Mouse (Mus musculus): ENCODE data around the gene Il10ra.

The Il10ra gene

DNA sequence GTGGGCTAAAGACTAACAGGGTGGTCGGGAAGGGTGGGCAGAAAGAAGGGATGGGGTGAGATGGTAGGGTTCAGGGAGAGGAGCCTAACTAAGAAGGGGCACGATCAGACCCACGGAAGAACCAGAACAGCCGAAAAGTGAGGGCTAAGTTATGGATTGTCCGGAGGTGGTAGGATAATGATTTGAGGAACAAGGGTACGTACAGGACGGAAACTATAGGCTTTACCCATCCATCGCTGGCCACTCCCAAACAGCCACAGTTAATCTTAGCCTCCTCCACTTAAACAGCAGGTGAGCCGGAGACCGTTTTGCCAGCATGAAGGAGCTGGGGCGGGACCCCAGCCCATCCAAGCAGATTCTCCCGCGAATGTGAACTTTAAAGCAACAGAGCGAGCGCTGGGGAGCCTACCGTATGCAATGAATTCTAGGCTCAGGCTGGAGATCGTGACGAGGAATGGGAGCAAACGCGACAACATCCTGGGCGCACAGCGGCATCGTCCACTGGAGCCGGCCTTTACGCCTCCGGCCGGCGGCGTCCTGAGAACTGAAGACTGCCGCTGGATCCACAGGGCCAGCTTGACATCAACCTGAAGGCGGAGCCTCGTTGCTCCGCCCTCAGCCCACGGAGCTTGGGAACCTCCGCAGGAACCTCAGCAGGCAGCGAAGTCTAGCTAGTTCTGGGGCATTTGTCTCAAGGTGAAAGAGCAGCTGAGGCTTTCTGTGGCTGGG lies at the start of gene Il10ra:
Il10ra (minus strand) TSS at position 553 of the 729 bp plus-strand sequence.
- peak; percentile 77 for DNase-seq

DNA sequence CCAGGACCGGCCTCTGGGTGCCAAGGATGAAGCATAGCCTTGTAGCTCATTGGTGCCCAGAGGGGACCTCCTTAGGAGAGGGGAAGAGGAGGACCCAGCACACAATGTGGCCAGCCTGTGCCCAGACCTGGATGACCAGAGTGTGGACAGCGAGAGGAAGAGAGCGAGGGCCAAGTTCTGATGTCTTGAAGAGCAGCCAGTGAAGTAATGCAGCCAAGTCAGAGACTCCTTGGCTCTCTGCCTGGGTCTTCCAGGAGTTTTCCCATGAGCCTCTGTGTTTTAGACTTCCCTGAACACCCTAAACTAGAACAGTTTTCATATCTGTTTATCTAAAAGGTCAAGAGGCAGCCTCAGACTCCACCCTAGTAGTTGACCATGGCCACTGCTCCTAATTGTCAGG lies 48.7 kb upstream of the Il10ra start:
- DNase-seq = peak; percentile 66

DNA sequence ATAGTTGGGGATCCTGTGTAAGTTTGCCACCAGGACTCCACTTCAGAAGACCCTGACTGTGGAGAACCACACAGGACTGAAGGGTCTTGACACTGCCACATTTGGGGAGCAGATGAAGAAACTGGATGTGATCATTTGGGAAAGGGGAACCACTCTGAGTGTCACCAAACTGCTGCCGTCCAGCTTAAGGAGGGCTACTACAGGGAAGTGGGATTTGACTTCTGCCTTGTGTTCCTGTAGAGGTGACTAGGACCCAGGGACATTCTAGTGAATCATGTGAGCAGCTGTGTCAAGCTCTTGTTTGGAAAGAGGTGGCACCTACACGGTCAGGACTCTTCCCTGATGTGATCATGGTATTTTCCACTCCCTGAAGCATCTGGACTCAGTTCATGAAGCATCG lies 45.0 kb upstream of the Il10ra start:
- no peak for DNase-seq

DNA sequence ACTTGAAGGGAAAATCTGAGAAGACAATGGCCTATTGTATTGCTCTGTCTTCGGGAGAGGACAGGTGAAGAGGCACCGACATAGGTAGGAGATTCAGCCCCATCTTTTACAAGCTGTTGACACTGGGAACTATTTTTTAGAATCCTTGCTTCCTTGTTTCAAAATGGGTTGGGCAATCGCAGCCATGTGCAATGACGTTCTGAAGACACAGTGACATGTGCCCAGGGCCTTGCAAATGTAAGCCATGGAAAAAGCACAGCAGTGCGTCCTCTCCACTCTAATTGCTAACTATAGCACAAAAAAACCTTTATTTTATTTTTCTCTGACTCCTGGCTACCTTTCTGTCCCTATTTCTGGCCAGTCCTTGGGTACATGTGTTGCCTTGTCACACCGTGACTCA lies 42.9 kb upstream of the Il10ra start:
- DNase-seq = no peak

DNA sequence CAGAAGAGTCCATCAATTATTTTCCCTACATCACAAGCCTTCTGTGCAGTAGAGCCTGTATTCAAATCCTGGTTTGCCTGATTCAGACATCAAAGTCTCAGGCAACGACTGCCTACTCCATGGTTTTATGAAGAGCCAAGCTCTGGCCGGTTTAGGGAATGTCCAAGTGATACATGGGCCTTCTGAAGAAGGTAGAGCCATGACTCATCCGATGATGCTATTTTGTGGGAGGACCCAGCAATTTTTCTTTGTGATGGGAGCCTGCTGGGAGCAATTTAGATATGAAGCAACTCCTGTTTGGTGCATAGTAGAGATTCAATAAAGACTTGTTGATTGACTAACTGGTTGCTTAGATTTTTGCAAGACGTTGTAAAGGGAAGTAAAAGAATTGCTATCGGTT lies 39.6 kb upstream of the Il10ra start:
- no peak for DNase-seq

DNA sequence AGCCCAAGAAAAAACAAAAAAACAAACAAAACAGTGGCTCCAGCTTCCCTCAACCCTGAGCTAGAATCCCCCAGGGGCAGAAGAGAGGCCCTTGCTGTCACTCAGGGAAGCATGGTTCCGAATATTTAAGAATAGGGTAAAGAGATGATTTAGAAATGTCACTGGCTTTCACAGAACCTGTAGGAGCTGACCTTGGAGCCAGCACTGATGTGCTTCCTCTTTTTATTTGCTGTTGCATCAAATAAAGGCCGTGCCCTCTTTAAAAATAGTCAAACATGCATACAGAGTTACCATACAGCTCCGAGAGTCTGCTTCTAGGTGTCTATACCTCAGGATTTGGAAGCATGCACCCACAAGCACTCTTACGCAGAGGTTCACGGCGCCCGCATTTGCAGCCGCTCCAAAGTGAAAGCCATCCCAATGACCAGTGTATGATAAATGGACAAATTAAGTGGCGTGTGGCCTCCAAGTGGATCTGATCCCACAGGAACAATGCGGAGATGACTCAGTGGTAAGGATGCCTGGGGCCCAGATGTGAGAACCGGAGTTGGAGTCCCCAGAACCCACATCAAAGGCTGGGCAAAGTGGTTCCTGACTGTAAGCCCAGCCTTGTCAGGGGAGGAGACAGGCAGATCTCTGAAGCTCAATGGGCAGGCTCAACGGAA lies 37.9 kb upstream of the Il10ra start:
- DNase-seq = no peak

DNA sequence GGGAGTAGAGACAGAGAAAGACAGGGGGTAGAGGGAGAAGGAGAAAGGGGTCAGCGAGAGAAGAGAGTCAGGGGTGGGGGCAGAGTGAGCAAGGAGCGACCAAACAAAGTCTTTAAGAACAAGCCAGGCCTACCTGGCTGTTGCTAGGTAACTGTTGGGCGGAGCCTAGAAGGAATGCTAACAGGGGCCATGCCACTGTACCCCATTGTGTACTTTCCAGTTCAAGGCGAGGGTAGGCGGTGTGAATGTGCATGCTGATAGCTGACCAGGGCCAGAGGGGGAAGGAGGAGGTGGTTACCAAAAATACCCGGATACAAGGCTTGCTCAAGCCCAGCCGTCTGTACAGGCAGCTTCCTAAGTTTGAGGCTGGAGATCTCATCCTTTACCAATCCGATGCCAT lies 32.8 kb upstream of the Il10ra start:
- DNase-seq = no peak

DNA sequence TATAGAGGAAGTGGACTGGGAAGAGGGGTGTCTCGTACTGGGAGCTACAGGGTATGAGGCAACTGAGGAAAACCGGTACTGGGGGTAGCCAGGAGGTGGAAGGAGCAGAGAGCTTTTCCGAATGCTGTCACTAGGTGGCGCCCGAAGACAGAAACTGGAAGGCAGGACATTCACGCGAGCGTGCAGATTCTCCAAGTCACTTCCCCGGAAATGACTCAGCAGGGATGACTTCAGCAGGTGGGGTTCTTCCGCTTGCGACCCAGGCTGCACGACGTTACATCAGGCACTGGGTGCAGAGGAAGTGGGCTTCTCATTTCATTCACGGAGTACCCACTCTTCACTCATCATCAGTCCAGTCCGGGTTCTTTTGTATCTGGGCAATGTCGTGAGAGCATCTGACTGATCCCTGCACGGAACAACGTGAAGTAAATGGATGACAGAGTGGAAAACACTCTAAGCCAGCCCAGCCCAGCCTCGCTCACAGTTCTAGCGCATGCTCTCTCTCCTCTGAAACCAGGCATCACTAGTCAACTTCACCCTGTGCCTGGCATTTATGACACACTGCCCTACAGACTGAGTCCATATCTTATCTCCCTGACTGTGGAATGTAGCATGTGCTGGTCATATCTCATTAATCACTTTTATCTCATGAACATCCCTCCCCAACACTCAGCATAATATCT lies 31.6 kb upstream of the Il10ra start:
- peak; percentile 96 for DNase-seq

DNA sequence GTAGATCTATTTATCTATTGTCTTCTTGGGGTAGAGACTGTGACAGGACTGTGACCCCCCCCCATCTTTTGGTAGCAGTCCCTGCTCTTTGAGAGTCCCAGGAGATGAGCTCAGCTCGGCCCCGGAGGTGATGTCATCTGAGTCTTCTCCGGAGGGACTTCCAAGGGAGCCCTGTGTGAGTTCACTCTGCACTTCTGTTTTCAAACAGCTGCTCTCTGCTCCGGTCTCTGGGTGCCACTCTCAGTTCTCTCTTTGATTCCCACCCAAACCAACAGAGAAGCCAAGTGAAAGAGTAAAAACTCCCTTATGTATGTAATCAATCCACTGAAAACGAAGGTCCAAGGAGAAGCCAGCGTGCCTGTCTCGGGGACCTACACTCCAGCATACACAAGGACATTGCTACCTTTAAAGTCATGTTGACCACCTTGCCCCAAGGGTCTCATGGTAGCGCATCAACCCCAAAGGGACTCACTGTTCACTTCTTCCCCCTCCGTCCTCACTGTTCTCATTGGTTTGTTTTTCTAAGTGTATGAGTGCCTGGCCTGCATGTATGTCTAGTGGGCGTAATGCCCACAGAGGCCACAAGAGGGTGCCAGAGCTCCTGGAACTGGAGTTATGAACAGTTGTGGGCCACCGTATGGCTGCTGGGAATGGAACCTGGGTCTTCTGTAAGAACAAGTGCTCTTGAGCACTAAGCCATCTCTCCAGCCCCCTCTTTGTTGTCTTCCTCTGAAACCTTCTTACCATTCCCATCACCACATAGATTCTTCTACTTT lies 30.5 kb upstream of the Il10ra start:
- DNase-seq = peak; percentile 73

DNA sequence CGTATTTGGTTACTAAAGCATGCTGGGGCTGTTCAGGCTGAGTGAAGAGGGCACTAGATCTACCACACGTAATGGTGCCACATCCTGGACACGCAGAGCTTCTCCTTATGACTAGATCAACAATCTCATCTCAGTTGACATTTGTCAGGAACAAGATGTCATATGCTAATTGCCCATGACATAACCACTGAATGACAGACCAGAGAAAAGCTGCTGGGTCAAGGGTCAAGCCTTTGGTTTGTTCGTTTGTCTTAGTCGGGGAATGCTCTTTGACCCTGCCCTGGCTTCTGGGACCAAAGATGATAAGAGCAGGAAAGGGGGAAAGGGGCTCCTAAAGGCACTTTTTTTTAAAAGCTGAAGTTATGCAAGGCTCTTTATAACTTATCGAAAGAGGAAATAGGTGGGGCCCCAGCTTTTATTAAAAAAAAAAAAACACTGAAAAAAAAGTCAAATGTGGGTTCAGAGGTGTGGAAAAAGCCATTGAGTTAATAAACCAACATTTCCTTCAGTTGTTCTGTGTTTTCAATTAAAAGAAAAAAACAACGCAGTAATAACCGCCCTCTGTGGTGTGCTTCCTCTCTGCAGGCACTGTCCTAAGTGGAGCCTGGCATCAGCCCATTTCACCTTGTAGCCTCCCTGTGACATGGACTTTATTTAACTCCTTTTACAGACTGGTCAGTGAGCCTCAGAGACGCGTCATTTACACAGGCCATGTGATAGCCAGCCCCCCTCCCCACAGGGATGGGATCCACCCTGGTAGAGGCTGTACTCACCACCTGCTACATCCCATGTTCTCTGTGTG lies 25.5 kb upstream of the Il10ra start:
- peak; percentile 43 for DNase-seq

DNA sequence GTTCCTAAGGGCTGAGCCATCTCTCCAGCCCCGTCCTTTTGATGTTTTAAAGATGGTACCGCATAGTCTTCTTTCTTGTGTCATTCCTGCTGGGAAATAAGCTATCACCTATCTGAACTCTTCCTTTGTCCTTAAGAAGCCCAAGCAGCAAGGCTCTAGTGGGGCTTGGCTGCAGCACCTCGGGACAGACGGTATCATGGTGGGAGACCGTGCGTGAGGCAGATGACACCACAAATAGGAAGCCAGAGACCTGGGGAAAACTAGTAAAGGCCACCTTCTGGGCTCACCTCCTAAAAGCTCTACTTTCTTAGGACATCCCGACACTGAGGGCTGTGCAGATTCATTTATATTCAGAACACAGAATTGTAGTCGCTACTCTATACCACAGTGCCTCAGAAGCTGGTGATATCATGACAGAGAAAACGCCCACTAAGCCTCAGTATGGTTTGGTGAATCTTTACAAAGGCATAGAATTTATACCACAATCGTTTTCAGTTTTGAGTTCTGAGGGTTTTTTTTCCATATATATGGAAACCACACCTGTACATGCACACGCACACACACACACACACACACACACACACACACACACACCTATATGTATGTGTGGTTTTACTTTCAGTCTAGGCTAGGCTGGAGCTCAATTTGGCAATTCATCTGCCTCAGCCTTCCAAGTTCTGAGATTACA lies 22.7 kb upstream of the Il10ra start:
- DNase-seq = no peak

DNA sequence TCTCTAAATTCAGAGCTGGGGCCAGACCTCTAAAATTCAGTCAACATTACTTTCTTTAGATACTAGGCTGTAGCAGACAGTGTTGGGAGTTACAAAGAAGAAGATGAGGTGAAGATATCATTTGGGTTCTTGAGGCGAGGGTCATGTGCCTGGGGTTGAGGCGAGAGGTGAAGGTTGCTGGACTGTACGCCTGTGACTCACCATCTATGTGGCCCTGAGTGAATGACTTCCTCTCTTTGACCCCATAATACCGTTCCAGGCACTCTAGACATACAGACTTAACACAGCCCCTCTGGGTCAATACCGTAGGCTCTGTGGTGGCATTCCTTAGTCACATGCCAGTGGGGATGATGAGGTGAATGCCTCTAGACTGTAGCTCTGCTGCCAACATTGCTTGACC lies 13.5 kb upstream of the Il10ra start:
- DNase-seq = peak; percentile 40

DNA sequence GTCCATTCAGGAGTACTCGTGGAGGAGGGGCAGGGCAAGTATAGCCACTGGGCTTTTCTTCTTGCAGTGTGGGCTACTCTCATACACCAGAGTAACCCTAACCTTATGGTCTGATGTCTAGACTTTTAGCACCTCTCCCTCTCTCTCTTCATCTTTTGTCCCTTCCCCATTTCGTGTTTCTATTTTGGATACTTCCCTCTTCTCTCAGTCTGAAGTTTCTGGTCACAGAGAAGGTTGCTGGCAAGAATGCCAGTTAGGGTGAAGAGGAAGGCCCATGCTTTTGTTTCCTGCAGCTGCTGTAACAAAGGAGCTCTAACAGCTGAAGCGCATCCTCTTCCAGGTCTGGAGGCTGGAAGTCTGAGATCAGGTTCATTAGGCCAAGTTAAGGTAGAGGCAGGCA lies 11.9 kb upstream of the Il10ra start:
- DNase-seq = peak; percentile 18

DNA sequence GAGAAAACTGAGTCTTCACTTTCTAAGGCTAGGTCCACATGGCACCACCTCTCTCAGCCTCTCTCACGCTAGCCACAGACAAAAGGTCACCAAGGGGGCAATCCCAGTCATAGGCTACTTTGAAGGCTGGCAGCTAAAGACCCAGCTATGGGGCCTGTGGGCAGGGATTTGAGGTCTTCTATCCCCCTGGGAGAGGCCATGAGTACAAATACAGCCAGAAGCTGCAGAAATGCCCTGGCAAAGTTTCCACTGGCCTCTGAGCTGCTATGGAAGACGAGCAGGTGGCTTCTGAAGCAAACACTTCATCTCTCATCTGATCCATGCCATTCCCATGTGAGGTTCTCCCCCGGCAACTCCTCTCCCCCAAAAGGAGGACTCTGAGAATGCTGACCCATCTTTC lies 11.1 kb upstream of the Il10ra start:
- peak; percentile 48 for DNase-seq

DNA sequence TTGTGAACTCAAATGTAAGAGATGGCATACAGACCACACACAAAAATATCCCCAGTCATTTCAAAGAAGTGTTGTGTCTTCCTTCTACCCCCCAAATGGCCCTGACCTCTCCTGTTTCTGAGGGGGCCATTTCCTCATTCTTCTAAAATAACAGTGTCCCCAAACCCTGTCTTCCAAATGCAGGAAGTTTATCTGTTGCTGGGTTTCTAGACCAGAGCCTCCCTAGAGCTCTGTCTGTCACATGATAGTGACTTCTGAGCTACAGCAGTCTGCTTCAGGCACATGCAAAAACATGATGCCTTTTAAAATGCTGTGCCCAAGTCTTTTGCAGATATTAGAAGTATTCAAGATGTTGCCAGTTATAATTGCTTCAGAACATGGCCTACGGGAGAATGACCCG lies 5.7 kb upstream of the Il10ra start:
- peak; percentile 14 for DNase-seq

DNA sequence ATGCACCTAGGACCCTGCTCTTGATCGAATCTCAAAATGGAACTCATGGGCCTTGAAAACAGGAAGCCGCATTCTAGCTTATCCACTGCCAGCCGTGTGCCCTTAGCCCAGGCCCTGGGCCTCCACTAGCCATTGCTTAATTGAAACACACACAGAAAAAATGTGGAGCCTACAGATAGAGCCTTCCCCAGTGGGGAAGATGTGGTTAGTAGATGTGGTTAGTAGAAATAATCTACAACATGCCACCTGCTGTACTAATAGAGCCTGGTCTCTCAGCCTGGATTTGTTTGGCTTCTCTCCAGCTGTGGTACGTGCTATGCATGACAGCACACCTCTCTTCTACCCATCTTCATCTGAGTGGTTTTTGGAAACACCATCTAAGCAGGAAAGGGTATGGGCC lies 5.3 kb upstream of the Il10ra start:
- DNase-seq = peak; percentile 35

DNA sequence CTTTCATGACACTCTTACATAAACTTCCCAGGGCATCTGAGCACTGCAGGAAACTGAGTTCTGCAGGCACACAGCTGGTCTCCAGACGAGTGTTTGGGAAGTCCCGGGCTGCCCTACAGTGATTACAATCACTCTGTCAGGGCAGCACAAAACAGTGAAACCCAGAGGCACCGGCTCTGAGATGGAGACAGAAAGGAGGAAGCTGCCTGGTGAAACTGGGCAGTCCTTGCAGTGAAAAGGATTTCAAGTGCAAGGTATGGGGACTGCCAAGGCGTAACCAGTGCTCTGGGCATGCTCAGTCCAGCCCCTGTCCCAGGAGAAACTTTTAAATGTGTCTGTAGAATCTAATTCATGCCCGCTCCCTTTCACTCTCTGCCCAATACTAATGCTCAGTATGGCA lies 3.3 kb upstream of the Il10ra start:
- peak; percentile 44 for DNase-seq

DNA sequence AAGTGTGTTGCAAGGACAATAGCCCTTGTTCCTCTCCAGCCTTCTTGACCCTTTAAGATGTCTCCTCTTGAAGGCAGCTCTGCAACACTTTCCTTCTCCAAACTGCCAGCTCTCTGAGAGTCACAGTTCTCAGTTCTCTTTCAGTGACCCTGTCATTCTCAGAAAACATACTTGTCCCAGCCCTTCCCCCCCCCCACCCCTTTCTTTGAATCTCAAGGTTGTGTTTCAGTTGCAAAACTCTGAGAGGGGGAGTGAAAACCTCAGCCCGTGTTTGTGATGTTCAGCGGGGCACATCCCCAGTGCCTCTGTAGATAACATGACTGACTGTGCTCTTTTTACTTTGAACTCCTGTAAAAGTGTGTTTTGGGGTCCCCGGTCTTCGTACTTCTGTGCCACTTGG lies 870 bp downstream of the Il10ra start:
- DNase-seq = peak; percentile 37

DNA sequence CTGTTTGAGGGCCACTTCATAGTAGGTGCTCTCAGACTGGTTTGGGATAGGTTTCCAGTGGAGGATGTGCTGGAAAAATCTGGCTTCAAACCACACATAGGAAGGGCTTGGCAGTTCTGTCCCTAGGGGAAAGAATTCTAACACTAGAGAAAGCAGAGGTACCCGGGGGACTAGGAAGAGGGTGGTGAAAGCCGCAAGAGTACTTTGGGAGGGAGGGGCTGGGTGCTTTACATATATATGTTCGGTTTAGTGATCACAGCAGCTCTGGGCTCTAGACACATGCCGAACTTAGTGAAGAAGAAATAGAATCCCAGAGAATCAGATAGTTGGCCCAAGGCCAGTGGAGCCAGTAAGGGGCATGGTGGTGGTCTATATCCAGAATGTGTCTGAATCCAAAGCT lies 1.9 kb downstream of the Il10ra start:
- peak; percentile 14 for DNase-seq

DNA sequence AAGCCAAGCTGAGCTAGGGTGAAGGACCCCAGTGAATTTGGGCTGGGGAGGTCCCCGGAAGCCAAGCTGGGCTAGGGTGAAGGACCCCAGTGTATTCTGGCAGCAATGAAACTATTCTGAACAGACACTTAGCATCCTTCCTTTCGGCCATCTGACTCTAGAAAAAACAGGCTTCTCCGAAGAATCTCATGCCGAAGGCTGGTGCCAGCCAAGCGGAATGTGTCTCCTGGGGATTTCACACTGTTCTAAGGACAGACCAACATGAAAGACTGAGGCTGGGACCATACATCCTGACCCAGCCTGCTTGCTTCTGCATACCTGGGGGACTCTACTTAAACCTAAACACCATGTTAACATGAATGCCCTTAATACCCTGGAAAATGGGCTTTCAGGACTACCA lies 7.1 kb downstream of the Il10ra start:
- DNase-seq = no peak

DNA sequence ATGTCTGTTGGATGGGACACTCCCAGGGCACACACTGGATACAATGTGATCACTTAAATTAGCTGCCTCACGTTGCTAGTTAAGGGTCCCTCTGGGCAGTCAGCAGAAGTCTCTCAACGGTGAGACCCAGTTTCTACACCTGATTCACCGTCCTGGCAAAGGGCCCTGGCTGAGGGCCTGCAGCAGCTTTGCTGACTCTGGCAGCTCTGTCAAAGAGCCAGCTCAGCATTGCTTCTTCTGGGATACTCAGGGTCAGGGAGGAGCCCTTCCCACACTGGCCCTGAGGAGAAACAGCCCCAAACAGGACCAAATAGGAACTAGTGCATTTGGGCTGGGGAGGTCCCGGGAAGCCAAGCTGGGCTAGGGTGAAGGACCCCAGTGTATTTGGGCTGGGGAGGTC lies 7.5 kb downstream of the Il10ra start:
- no peak for DNase-seq

DNA sequence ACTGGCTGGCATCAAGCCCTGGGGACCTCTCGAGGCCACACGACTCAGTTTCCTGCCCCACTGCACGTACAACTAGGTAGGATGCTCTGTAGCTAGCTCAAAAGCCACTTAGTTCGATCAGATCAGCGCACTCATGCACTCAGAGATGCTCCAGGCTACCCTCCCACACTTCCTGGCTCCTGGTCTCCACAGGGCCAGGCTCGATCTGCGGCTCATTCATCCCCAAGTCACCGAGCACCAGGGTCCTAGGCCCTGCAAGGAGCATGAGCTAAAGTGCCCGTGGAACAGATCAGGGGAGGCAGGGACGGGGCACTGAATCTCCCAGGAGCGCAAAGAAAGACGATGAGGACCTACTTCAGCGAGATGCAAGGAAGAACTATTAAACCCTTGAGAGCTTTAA lies 9.9 kb downstream of the Il10ra start:
- DNase-seq = no peak
